Mouse (Mus musculus): ENCODE results near the gene Gab2.

GRCm38 (mm10) chr7:97310341-97310635 lies 228.9 kb downstream of the Gab2 start:
- TF ChIP-seq CTCF (IDR thresholded peaks at IDR 0.05; ENCODE audit: low read depth) (no peak), EP300 (IDR thresholded peaks at IDR 0.05; ENCODE audit: low read depth) (no peak)

All from liver, postnatal 0 days (tissue).